ENCODE assay signal across 10 mouse cellular contexts in genomic region chr9:48822586-48823318, GRCm38 (mm10). TPM values are rescaled to one million over a fixed set of nuclear protein-coding genes. Genes with fewer than 3 reads are reported as not detected.
DNase-seq lines count a peak whose midpoint lies in the region; ATAC-seq and TF ChIP-seq lines count a peak whose summit lies in the region.
"Had no signal": no experiment of that assay in that cellular context is flagged by ENCODE, and none has a peak within 500 bp of the region (broad histone marks: within the 10 kb centered on the region; RNA-seq: fewer than 3 reads in every experiment).

No protein-coding gene starts in this region.

- WGBS in kidney, postnatal 0 days = 17% methylated on average over 18 of the region's 18 CpGs
- 18% methylated on average over 18 of the region's 18 CpGs for WGBS in forebrain, embryonic 13.5 days
- WGBS in midbrain, embryonic 14.5 days = 29% methylated on average over 18 of the region's 18 CpGs
- WGBS in thymus, adult 2 months = 80% methylated on average over 18 of the region's 18 CpGs

- H3K9ac ChIP-seq in kidney, postnatal 0 days (ENCODE audit: low read depth, low read length) = no peak overlapping the region
- H3K9ac ChIP-seq in forebrain, embryonic 13.5 days = no peak overlapping the region
- H3K9ac ChIP-seq in midbrain, embryonic 14.5 days (replicated peaks; ENCODE audit: low read length) = no peak overlapping the region

- H3K4me3 ChIP-seq in kidney, postnatal 0 days (replicated peaks; ENCODE audit: low read depth, low read length) = no peak overlapping the region
- no peak overlapping the region for H3K4me3 ChIP-seq in forebrain, embryonic 13.5 days
- H3K4me3 ChIP-seq in midbrain, embryonic 14.5 days (replicated peaks; ENCODE audit: low read depth, low read length) = no peak overlapping the region
- no peak overlapping the region for H3K4me3 ChIP-seq in thymus, adult 2 months (ENCODE audit: control insufficient read depth, insufficient read depth, low read length)

- peaks cover 9% of the 10 kb centered on the region; the same call in 1 of the 2 replicates for H3K27me3 ChIP-seq in kidney, postnatal 0 days (ENCODE audit: insufficient read depth, low read length)
- peaks cover 21% of the 10 kb centered on the region for H3K27me3 ChIP-seq in forebrain, embryonic 13.5 days
- no peaks in the 10 kb centered on the region for H3K27me3 ChIP-seq in midbrain, embryonic 14.5 days (ENCODE audit: control insufficient read depth, insufficient read depth, low read length)
- no peaks in the 10 kb centered on the region for H3K27me3 ChIP-seq in thymus, adult 2 months (ENCODE audit: control insufficient read depth, insufficient read depth, low read length)

- no peak for DNase-seq in kidney, postnatal 0 days (ENCODE audit: low spot score)
- DNase-seq in kidney, postnatal 36 days = no peak
- peak; percentile 88 for DNase-seq in embryo, embryonic 11 days
- peak; percentile 35 for DNase-seq in midbrain, embryonic 14.5 days
- DNase-seq in thymus, adult 2 months = no peak
- DNase-seq in MN1 (ENCODE audit: low spot score) = no peak
- DNase-seq: adrenal gland, adult 8-10 months; cerebellum, postnatal 10 days; kidney, adult 2 months had no signal

- no peak overlapping the region for H3K27ac ChIP-seq in kidney, postnatal 0 days
- no peak overlapping the region for H3K27ac ChIP-seq in forebrain, embryonic 13.5 days
- no peak overlapping the region for H3K27ac ChIP-seq in midbrain, embryonic 14.5 days (replicated peaks; ENCODE audit: low read depth, low read length)
- H3K27ac ChIP-seq in thymus, adult 2 months (ENCODE audit: control insufficient read depth, insufficient read depth, low read length) = no peak overlapping the region

- no peak for TF ChIP-seq CTCF in kidney, postnatal 0 days (IDR thresholded peaks at IDR 0.05; ENCODE audit: low read depth)
- no peak for TF ChIP-seq CTCF in thymus, adult 2 months (IDR thresholded peaks at IDR 0.05; ENCODE audit: borderline replicate concordance, control insufficient read depth, extremely low read depth, insufficient read depth, low read length, poor library complexity)

- H3K4me2 ChIP-seq in kidney, postnatal 0 days (ENCODE audit: low read length) = no peak overlapping the region
- peak overlapping the region; percentile 24; the same call in 1 of the 2 replicates for H3K4me2 ChIP-seq in forebrain, embryonic 13.5 days
- H3K4me2 ChIP-seq in midbrain, embryonic 14.5 days (ENCODE audit: low read length) = no peak overlapping the region

- peak; percentile 40; the same call in 1 of the 2 replicates for ATAC-seq in kidney, postnatal 0 days (replicated peaks; ENCODE audit: low FRiP score, low read depth)
- peak; percentile 10; the same call in 1 of the 2 replicates for ATAC-seq in forebrain, embryonic 13.5 days
- no peak for ATAC-seq in midbrain, embryonic 14.5 days (ENCODE audit: low FRiP score, low TSS enrichment)

- no peaks in the 10 kb centered on the region for H3K4me1 ChIP-seq in kidney, postnatal 0 days (replicated peaks; ENCODE audit: insufficient read depth, low read length)
- H3K4me1 ChIP-seq in forebrain, embryonic 13.5 days = peaks cover 34% of the 10 kb centered on the region
- H3K4me1 ChIP-seq in midbrain, embryonic 14.5 days (ENCODE audit: control insufficient read depth, insufficient read depth, low read length) = peaks cover 11% of the 10 kb centered on the region; the same call in 1 of the 2 replicates
- peaks cover 9% of the 10 kb centered on the region for H3K4me1 ChIP-seq in thymus, adult 2 months (replicated peaks; ENCODE audit: control insufficient read depth, insufficient read depth, low read length)

- no peak for TF ChIP-seq POLR2A in thymus, adult 2 months (IDR thresholded peaks at IDR 0.05; ENCODE audit: control insufficient read depth, extremely low read depth, insufficient read depth, low read length, poor library complexity)

- H3K9me3 ChIP-seq in kidney, postnatal 0 days (replicated peaks; ENCODE audit: low read length) = no peaks in the 10 kb centered on the region
- H3K9me3 ChIP-seq in forebrain, embryonic 13.5 days (replicated peaks) = no peaks in the 10 kb centered on the region
- H3K9me3 ChIP-seq in midbrain, embryonic 14.5 days (ENCODE audit: control insufficient read depth, low read length) = no peaks in the 10 kb centered on the region

- no peaks in the 10 kb centered on the region for H3K36me3 ChIP-seq in kidney, postnatal 0 days (ENCODE audit: insufficient read depth, low read length)
- H3K36me3 ChIP-seq in forebrain, embryonic 13.5 days (ENCODE audit: poor library complexity, severe bottlenecking) = no peaks in the 10 kb centered on the region
- H3K36me3 ChIP-seq in midbrain, embryonic 14.5 days (ENCODE audit: control insufficient read depth, insufficient read depth, low read length) = no peaks in the 10 kb centered on the region
- no peaks in the 10 kb centered on the region for H3K36me3 ChIP-seq in thymus, adult 2 months (ENCODE audit: control insufficient read depth, insufficient read depth, low read length)

RNA-seq across cellular contexts. Expression of gene Zbtb16, which starts 13.3 kb away (rescaled TPM):
- 0.28 and 0.47 TPM in 2 replicates for polyA plus RNA-seq in kidney, postnatal 0 days (2015; fragmentation: Nextera tagmentation; extraction: Ambion mirVana)
- 3.2 and 3.4 TPM in 2 replicates for polyA plus RNA-seq in forebrain, embryonic 13.5 days (2015; fragmentation: Nextera tagmentation; extraction: Ambion mirVana)
- 6.0 and 7.0 TPM in 2 replicates for polyA plus RNA-seq in midbrain, embryonic 14.5 days (2014; fragmentation: Nextera tagmentation; extraction: Ambion mirVana)
- 3.7 and 4.1 TPM in 2 replicates for polyA plus RNA-seq in thymus, adult 2 months (2012; rRNA removed)

Comparison
In these comparisons a context has a peak if more than half of its experiments do, and no peak if none do; other contexts are left out.
1. DNase-seq: peak in embryo, embryonic 11 days (single experiment) and midbrain, embryonic 14.5 days (single experiment); none in kidney, postnatal 0 days (single experiment), kidney, postnatal 36 days (0 of 2), thymus, adult 2 months (single experiment) and MN1 (single experiment).